ENCODE assay signal across 18 mouse cellular contexts in genomic region chr9:66239691-66240090, GRCm38 (mm10).
DNase-seq lines count a peak whose midpoint lies in the region; ATAC-seq and TF ChIP-seq lines count a peak whose summit lies in the region.
"Had no signal": no experiment of that assay in that cellular context is flagged by ENCODE, and none has a peak within 500 bp of the region (broad histone marks: within the 10 kb centered on the region; RNA-seq: fewer than 3 reads in every experiment).

No protein-coding gene starts in this region.

- WGBS in heart, embryonic 10.5 days = 59% methylated on average over 3 of the region's 3 CpGs
- WGBS in liver, embryonic 14.5 days (ENCODE audit: insufficient replicate concordance) = 35% methylated on average over 3 of the region's 3 CpGs
- WGBS in neural tube, embryonic 15.5 days = 77% methylated on average over 3 of the region's 3 CpGs

- no peak for ATAC-seq in liver, embryonic 14.5 days (ENCODE audit: insufficient read depth)
- no peak for ATAC-seq in neural tube, embryonic 15.5 days (ENCODE audit: low FRiP score)
- ATAC-seq: hindbrain, embryonic 16.5 days; intestine, postnatal 0 days had no signal

- no peaks in the 10 kb centered on the region for H3K36me3 ChIP-seq in heart, embryonic 10.5 days
- no peaks in the 10 kb centered on the region for H3K36me3 ChIP-seq in liver, embryonic 14.5 days (replicated peaks; ENCODE audit: control insufficient read depth, insufficient read depth, low read depth)
- H3K36me3 ChIP-seq in neural tube, embryonic 15.5 days = no peaks in the 10 kb centered on the region
- H3K36me3 ChIP-seq: midbrain, embryonic 10.5 days; neural tube, embryonic 12.5 days had no signal

- H3K9me3 ChIP-seq in heart, embryonic 10.5 days = no peaks in the 10 kb centered on the region
- H3K9me3 ChIP-seq in liver, embryonic 14.5 days (ENCODE audit: control insufficient read depth, low read length) = no peaks in the 10 kb centered on the region
- no peaks in the 10 kb centered on the region for H3K9me3 ChIP-seq in neural tube, embryonic 15.5 days (replicated peaks)
- H3K9me3 ChIP-seq: midbrain, embryonic 10.5 days; neural tube, embryonic 12.5 days had no signal

- H3K4me1 ChIP-seq in heart, embryonic 10.5 days = peaks cover 47% of the 10 kb centered on the region
- H3K4me1 ChIP-seq in liver, embryonic 14.5 days (replicated peaks; ENCODE audit: control insufficient read depth in 2 of 2, insufficient read depth in 2 of 2, low read length in 1 of 2) = peaks cover 8 to 17% of the 10 kb centered on the region in 2 experiments
- no peaks in the 10 kb centered on the region for H3K4me1 ChIP-seq in neural tube, embryonic 15.5 days
- H3K4me1 ChIP-seq: neural tube, embryonic 12.5 days had no signal

- no peak overlapping the region for H3K4me2 ChIP-seq in liver, embryonic 14.5 days (ENCODE audit: low read depth)
- no peak overlapping the region for H3K4me2 ChIP-seq in neural tube, embryonic 15.5 days
- H3K4me2 ChIP-seq: heart, embryonic 11.5 days; lung, embryonic 14.5 days; neural tube, embryonic 12.5 days had no signal

- H3K9ac ChIP-seq in liver, embryonic 14.5 days (replicated peaks) = no peak overlapping the region
- no peak overlapping the region for H3K9ac ChIP-seq in neural tube, embryonic 15.5 days (replicated peaks)
- H3K9ac ChIP-seq: lung, embryonic 14.5 days; neural tube, embryonic 12.5 days had no signal

- H3K4me3 ChIP-seq in heart, embryonic 10.5 days = no peak overlapping the region
- no peak overlapping the region for H3K4me3 ChIP-seq in liver, embryonic 14.5 days (ENCODE audit: insufficient read depth in 1 of 2, low read depth in 2 of 2, low read length in 2 of 2)
- no peak overlapping the region for H3K4me3 ChIP-seq in neural tube, embryonic 15.5 days (replicated peaks)
- H3K4me3 ChIP-seq: midbrain, embryonic 10.5 days; neural tube, embryonic 12.5 days had no signal

- DNase-seq in heart, embryonic 10.5 days (ENCODE audit: low spot score) = no peak
- DNase-seq in heart, postnatal 4 days = no peak
- DNase-seq in 3T3-L1 (ENCODE audit: low read depth, low spot score) = peak; percentile 36
- DNase-seq in liver, embryonic 14.5 days (ENCODE audit: low read depth in 3 of 3, low spot score in 3 of 3) = no peak
- DNase-seq in lung, postnatal 10 days = peak; percentile 47
- no peak for DNase-seq in urinary bladder, postnatal 25 days (ENCODE audit: low spot score)
- DNase-seq in ovary, postnatal 36 days (ENCODE audit: low spot score) = no peak
- DNase-seq: cerebellum, adult 9-11 months; gastrocnemius, postnatal 36 days; right cerebral cortex, postnatal 25 days; thymus, postnatal 36 days had no signal

- H3K27me3 ChIP-seq in heart, embryonic 10.5 days (ENCODE audit: insufficient read depth, poor library complexity, severe bottlenecking) = no peaks in the 10 kb centered on the region
- H3K27me3 ChIP-seq in liver, embryonic 14.5 days (ENCODE audit: control insufficient read depth, insufficient read depth, low read length) = no peaks in the 10 kb centered on the region
- H3K27me3 ChIP-seq in neural tube, embryonic 15.5 days (replicated peaks) = no peaks in the 10 kb centered on the region
- H3K27me3 ChIP-seq: neural tube, embryonic 12.5 days had no signal

- no peak for TF ChIP-seq EP300 in liver, embryonic 14.5 days (IDR thresholded peaks at IDR 0.05; ENCODE audit: low read depth)

- 0 out of 2 replicates have a peak overlapping the region, but pooled peaks have one; percentile 10 for H3K27ac ChIP-seq in heart, embryonic 10.5 days
- H3K27ac ChIP-seq in liver, embryonic 14.5 days = peak overlapping the region; percentile 18; the same call in 1 of the 2 replicates
- H3K27ac ChIP-seq in neural tube, embryonic 15.5 days (replicated peaks) = no peak overlapping the region
- H3K27ac ChIP-seq: midbrain, embryonic 10.5 days; neural tube, embryonic 12.5 days had no signal

- TF ChIP-seq CTCF in liver, embryonic 14.5 days (IDR thresholded peaks at IDR 0.05; ENCODE audit: low read depth) = no peak

Comparison
In these comparisons a context has a peak if more than half of its experiments do, and no peak if none do; other contexts are left out.
1. DNase-seq: peak in 3T3-L1 (single experiment) and lung, postnatal 10 days (single experiment); none in heart, embryonic 10.5 days (single experiment), heart, postnatal 4 days (single experiment), liver, embryonic 14.5 days (0 of 3), urinary bladder, postnatal 25 days (single experiment) and ovary, postnatal 36 days (single experiment).